Mouse (Mus musculus) fat pad, adult 2 months (tissue): ENCODE measurements around the gene Sptssa.

Experiments
- DNase-seq: peaks from one replicate; pipeline ENCODE4 v3.0.0-alpha.2; 2011; ENCODE audit warnings: low read depth, low spot score; ENCODE audit errors: extremely low read depth

Sptssa gene

GRCm38 (mm10) chr12:54655292-54656038 is 908 bp downstream of the Sptssa start:
- no peak for DNase-seq

GRCm38 (mm10) chr12:54654741-54655140 is 1.6 kb downstream of the Sptssa start:
- no peak for DNase-seq

- DNase-seq, result no peak
Measured at GRCm38 (mm10) chr12:54654141-54654540, 2.2 kb downstream of the Sptssa start.

GRCm38 (mm10) chr12:54652346-54652745 is 4.0 kb downstream of the Sptssa start:
- DNase-seq, result no peak

- no peak for DNase-seq
Measured at GRCm38 (mm10) chr12:54651820-54652219, 4.6 kb downstream of the Sptssa start.

- no peak for DNase-seq
Measured at GRCm38 (mm10) chr12:54651158-54651557, 5.2 kb downstream of the Sptssa start.

- DNase-seq, result no peak
Measured at GRCm38 (mm10) chr12:54644947-54645346, 11.4 kb downstream of the Sptssa start.

- no peak for DNase-seq
Measured at GRCm38 (mm10) chr12:54643320-54643892, 13.0 kb downstream of the Sptssa start.

- no peak for DNase-seq
Measured at GRCm38 (mm10) chr12:54641374-54641773, 15.0 kb downstream of the Sptssa start.

- DNase-seq, result no peak
Measured at GRCm38 (mm10) chr12:54640259-54640658, 16.1 kb downstream of the Sptssa start.

GRCm38 (mm10) chr12:54637033-54637432 is 19.3 kb downstream of the Sptssa start:
- DNase-seq, result no peak

- no peak for DNase-seq
Measured at GRCm38 (mm10) chr12:54632141-54632540, 24.2 kb downstream of the Sptssa start.

- no peak for DNase-seq
Measured at GRCm38 (mm10) chr12:54621942-54622341, 34.4 kb downstream of the Sptssa start.

- DNase-seq, result no peak
Measured at GRCm38 (mm10) chr12:54620042-54620705, 36.2 kb downstream of the Sptssa start.

- DNase-seq, result no peak
Measured at GRCm38 (mm10) chr12:54608988-54609387, 47.4 kb downstream of the Sptssa start.

- no peak for DNase-seq
Measured at GRCm38 (mm10) chr12:54605203-54605602, 51.2 kb downstream of the Sptssa start.

- no peak for DNase-seq
Measured at GRCm38 (mm10) chr12:54603542-54604167, 52.7 kb downstream of the Sptssa start.

GRCm38 (mm10) chr12:54600482-54600881 is 55.9 kb downstream of the Sptssa start:
- DNase-seq, result no peak

GRCm38 (mm10) chr12:54598358-54598757 is 58.0 kb downstream of the Sptssa start:
- no peak for DNase-seq

- DNase-seq, result no peak
Measured at GRCm38 (mm10) chr12:54596715-54597114, 59.7 kb downstream of the Sptssa start.
